Mouse (Mus musculus) liver, adult 2 months (tissue): ENCODE data around the gene 2210010C04Rik.

Experiments
- CTCF ChIP-seq: fragments of 200-500 bp; IDR thresholded peaks from 2 replicates; pipeline ENCODE4 v1.5.1; 2011; ENCODE audit warnings: low read depth, low read length, control low read depth
- POLR2A ChIP-seq: fragments of 200-500 bp; IDR thresholded peaks from 2 replicates; pipeline ENCODE4 v1.6.1; 2011; ENCODE audit warnings: low read length, control low read depth; ENCODE audit not compliant: insufficient read depth; ENCODE audit errors: extremely low read depth

GRCm38 (mm10) chr6:41080121-41080520, 44.8 kb upstream of the 2210010C04Rik start:
- TF ChIP-seq CTCF: no peak
- TF ChIP-seq POLR2A: no peak
